Mouse (Mus musculus): ENCODE measurements around the gene Med27. TPM values are rescaled to one million over a fixed set of nuclear protein-coding genes. Genes with fewer than 3 reads are reported as not detected.

Gene Med27
- polyA plus RNA-seq, 1 experiment from 2014 or later, result 78.6 TPM

DNA sequence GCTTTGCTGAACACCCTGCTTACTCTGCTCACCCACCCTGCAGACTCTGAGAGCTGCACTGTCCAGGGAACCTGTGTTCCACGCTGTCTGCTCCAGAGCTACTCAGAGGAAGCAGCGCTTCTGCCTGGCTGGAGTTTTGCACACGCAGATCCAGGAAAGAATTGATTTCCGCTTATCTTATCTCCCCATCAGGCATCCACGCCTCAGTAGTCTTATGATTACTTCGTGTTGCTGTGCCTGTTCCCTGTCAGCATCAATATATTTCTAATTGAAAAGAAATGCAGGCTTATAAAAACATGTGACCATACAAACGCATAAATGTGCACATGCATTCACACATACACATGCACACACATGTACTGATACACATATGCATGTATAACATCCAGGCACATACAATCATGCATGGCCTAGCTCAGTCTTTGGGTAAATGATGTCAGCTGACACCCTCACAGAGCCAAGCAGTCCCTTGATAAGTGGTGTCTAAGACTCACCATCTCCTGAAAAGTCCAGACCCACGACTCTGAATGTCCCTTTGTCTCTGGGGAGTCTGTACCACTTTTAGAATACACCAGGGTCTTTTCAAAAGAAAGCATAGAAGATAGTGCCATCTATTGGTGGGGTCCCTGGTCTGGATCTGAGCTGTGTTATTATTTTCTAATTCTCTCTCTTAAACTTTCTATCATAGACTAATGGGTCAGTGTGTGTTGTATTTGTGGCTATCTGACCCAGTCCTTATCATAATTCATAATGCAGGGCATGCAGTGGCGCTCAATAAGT is 225.5 kb downstream of the Med27 start:
- Histone ChIP-seq H3K4me1 (peaks cover 41% of the 10 kb centered on the region), H3K36me3 (replicated peaks) (no peaks in the 10 kb centered on the region), H3K9me3 (no peaks in the 10 kb centered on the region), H3K4me2 (no peak overlapping the region), H3K9ac (no peak overlapping the region), H3K27me3 (replicated peaks) (no peaks in the 10 kb centered on the region), H3K27ac (0 out of 2 replicates have a peak overlapping the region, but pooled peaks have one; percentile 23), H3K4me3 (no peak overlapping the region)
- WGBS, result 53% methylated on average over 9 of the region's 9 CpGs
- no peak for ATAC-seq (replicated peaks)

- no peak overlapping the region for H3K9ac ChIP-seq
- peaks cover 41% of the 10 kb centered on the region for H3K4me1 ChIP-seq
- no peak overlapping the region for H3K4me3 ChIP-seq
- no peaks in the 10 kb centered on the region for H3K27me3 ChIP-seq (replicated peaks)
- H3K4me2 ChIP-seq, result no peak overlapping the region
- no peaks in the 10 kb centered on the region for H3K9me3 ChIP-seq
- WGBS, result 29% methylated on average over 5 of the region's 5 CpGs
- H3K36me3 ChIP-seq (replicated peaks), result no peaks in the 10 kb centered on the region
- H3K27ac ChIP-seq, result no peak overlapping the region
- no peak for ATAC-seq (replicated peaks)
Measured at GRCm38 (mm10) chr2:29572811-29573427, 226.3 kb downstream of the Med27 start.

DNA sequence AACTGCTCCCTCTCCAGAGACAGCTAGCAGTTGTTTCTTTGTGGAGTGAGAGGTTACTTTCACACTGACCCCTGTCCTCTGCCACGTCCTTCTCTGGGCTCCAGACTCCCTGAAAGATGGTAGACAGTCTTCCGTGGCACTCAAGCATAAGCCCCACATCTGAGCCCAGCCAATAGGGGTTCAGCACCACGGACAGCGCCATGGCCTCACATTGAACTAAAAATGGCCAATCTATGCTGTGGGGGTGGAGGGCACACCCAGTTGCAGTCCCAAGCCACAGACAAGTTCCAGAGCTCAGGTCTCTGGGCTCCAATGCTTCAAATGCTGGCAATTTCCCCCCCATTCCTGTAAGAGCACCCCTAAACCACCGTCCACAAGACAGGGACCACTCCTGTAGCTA is 227.0 kb downstream of the Med27 start:
- no peak overlapping the region for H3K9ac ChIP-seq
- no peak overlapping the region for H3K4me2 ChIP-seq
- H3K4me1 ChIP-seq, result peaks cover 41% of the 10 kb centered on the region
- H3K36me3 ChIP-seq (replicated peaks), result no peaks in the 10 kb centered on the region
- no peaks in the 10 kb centered on the region for H3K9me3 ChIP-seq
- H3K27me3 ChIP-seq (replicated peaks), result no peaks in the 10 kb centered on the region
- peak overlapping the region; percentile 43; the same call in 1 of the 2 replicates for H3K27ac ChIP-seq
- no peak for ATAC-seq (replicated peaks)
- no peak overlapping the region for H3K4me3 ChIP-seq
- WGBS, result 15% methylated on average over 5 of the region's 5 CpGs

GRCm38 (mm10) chr2:29574187-29574586 is 227.6 kb downstream of the Med27 start:
- 0 out of 2 replicates have a peak overlapping the region, but pooled peaks have one; percentile 43 for H3K27ac ChIP-seq
- no peak for ATAC-seq (replicated peaks)

More at GRCm38 (mm10) chr2:29574187-29574586, 227.6 kb downstream of the Med27 start:
- H3K9me3 ChIP-seq, result no peaks in the 10 kb centered on the region
- H3K9ac ChIP-seq, result no peak overlapping the region
- no peak overlapping the region for H3K4me3 ChIP-seq
- H3K4me2 ChIP-seq, result no peak overlapping the region
- H3K4me1 ChIP-seq, result peaks cover 41% of the 10 kb centered on the region
- WGBS, result 3% methylated on average over 11 of the region's 11 CpGs
- no peaks in the 10 kb centered on the region for H3K27me3 ChIP-seq (replicated peaks)
- no peaks in the 10 kb centered on the region for H3K36me3 ChIP-seq (replicated peaks)

Small RNA genes lying within 50 kb of the gene (microRNA-seq; reads per million reads assigned to microRNA genes)
- not detected for gene Mir133c

Other genes starting within 250 kb of the Med27 start
- 14.4 and 15.8 TPM in 2 replicates for gene Setx, start 222.6 kb upstream of the Med27 start, polyA plus RNA-seq (2015; fragmentation: Nextera tagmentation; extraction: Ambion mirVana)
- 13.4 and 14.6 TPM in 2 replicates for gene Ntng2, start 93.8 kb upstream of the Med27 start, polyA plus RNA-seq (2015; fragmentation: Nextera tagmentation; extraction: Ambion mirVana)

Data from midbrain, embryonic 15.5 days (tissue).